Mouse (Mus musculus): ENCODE results near the gene Ccng2. TPM values are rescaled to one million over a fixed set of nuclear protein-coding genes. Genes with fewer than 3 reads are reported as not detected.

Ccng2 gene
- polyA plus RNA-seq, 1 experiment from 2014 or later: 63.3 TPM

- Histone ChIP-seq H3K4me2 (ENCODE audit: low read length) (no peak overlapping the region), H3K4me1 (ENCODE audit: control insufficient read depth, insufficient read depth, low read depth, low read length) (no peaks in the 10 kb centered on the region), H3K36me3 (ENCODE audit: control insufficient read depth, insufficient read depth, low read length) (no peaks in the 10 kb centered on the region), H3K9me3 (ENCODE audit: control insufficient read depth, low read length) (no peaks in the 10 kb centered on the region), H3K4me3 (ENCODE audit: low read length) (no peak overlapping the region), H3K9ac (ENCODE audit: low read depth, low read length) (no peak overlapping the region), H3K27me3 (replicated peaks; ENCODE audit: control insufficient read depth, insufficient read depth, low read length) (no peaks in the 10 kb centered on the region), H3K27ac (ENCODE audit: low read depth, low read length) (no peak overlapping the region)
- WGBS: 94% methylated on average over 2 of the region's 2 CpGs
- no peak for ATAC-seq
These were observed 32.5 kb upstream of the Ccng2 start for GRCm38 (mm10) chr5:93234605-93235004.

- no peak overlapping the region for H3K27ac ChIP-seq (ENCODE audit: low read depth, low read length)
- H3K4me3 ChIP-seq (ENCODE audit: low read length): no peak overlapping the region
- H3K9ac ChIP-seq (ENCODE audit: low read depth, low read length): no peak overlapping the region
- H3K27me3 ChIP-seq (replicated peaks; ENCODE audit: control insufficient read depth, insufficient read depth, low read length): no peaks in the 10 kb centered on the region
- no peak overlapping the region for H3K4me2 ChIP-seq (ENCODE audit: low read length)
- no peaks in the 10 kb centered on the region for H3K9me3 ChIP-seq (ENCODE audit: control insufficient read depth, low read length)
- no peaks in the 10 kb centered on the region for H3K36me3 ChIP-seq (ENCODE audit: control insufficient read depth, insufficient read depth, low read length)
- H3K4me1 ChIP-seq (ENCODE audit: control insufficient read depth, insufficient read depth, low read depth, low read length): no peaks in the 10 kb centered on the region
- peak; percentile 89 for ATAC-seq
- WGBS: 50% methylated on average over 3 of the region's 3 CpGs
These were observed 31.2 kb upstream of the Ccng2 start for GRCm38 (mm10) chr5:93235888-93236287.

- Histone ChIP-seq H3K4me2 (ENCODE audit: low read length) (no peak overlapping the region), H3K36me3 (ENCODE audit: control insufficient read depth, insufficient read depth, low read length) (no peaks in the 10 kb centered on the region), H3K9me3 (ENCODE audit: control insufficient read depth, low read length) (no peaks in the 10 kb centered on the region), H3K4me1 (ENCODE audit: control insufficient read depth, insufficient read depth, low read depth, low read length) (no peaks in the 10 kb centered on the region), H3K27ac (ENCODE audit: low read depth, low read length) (no peak overlapping the region), H3K4me3 (ENCODE audit: low read length) (no peak overlapping the region), H3K27me3 (replicated peaks; ENCODE audit: control insufficient read depth, insufficient read depth, low read length) (no peaks in the 10 kb centered on the region), H3K9ac (ENCODE audit: low read depth, low read length) (no peak overlapping the region)
- 80% methylated on average over 4 of the region's 4 CpGs for WGBS
- no peak for ATAC-seq
These were observed 30.5 kb upstream of the Ccng2 start for GRCm38 (mm10) chr5:93236541-93236940.

GRCm38 (mm10) chr5:93239590-93240544, 27.2 kb upstream of the Ccng2 start:
- no peak overlapping the region for H3K9ac ChIP-seq (ENCODE audit: low read depth, low read length)
- H3K9me3 ChIP-seq (ENCODE audit: control insufficient read depth, low read length): no peaks in the 10 kb centered on the region
- WGBS: 85% methylated on average over 8 of the region's 8 CpGs
- H3K4me3 ChIP-seq (ENCODE audit: low read length): no peak overlapping the region
- H3K4me1 ChIP-seq (ENCODE audit: control insufficient read depth, insufficient read depth, low read depth, low read length): no peaks in the 10 kb centered on the region
- H3K4me2 ChIP-seq (ENCODE audit: low read length): no peak overlapping the region
- H3K27ac ChIP-seq (ENCODE audit: low read depth, low read length): no peak overlapping the region
- H3K27me3 ChIP-seq (replicated peaks; ENCODE audit: control insufficient read depth, insufficient read depth, low read length): no peaks in the 10 kb centered on the region
- ATAC-seq: no peak
- no peaks in the 10 kb centered on the region for H3K36me3 ChIP-seq (ENCODE audit: control insufficient read depth, insufficient read depth, low read length)

GRCm38 (mm10) chr5:93245280-93245679, 21.8 kb upstream of the Ccng2 start:
- no peaks in the 10 kb centered on the region for H3K36me3 ChIP-seq (ENCODE audit: control insufficient read depth, insufficient read depth, low read length)
- no peak overlapping the region for H3K27ac ChIP-seq (ENCODE audit: low read depth, low read length)
- 0 out of 2 replicates have a peak, but pooled peaks have one; percentile 56 for ATAC-seq
- no peak overlapping the region for H3K9ac ChIP-seq (ENCODE audit: low read depth, low read length)
- H3K4me1 ChIP-seq (ENCODE audit: control insufficient read depth, insufficient read depth, low read depth, low read length): no peaks in the 10 kb centered on the region
- H3K9me3 ChIP-seq (ENCODE audit: control insufficient read depth, low read length): no peaks in the 10 kb centered on the region
- H3K4me3 ChIP-seq (ENCODE audit: low read length): no peak overlapping the region
- H3K27me3 ChIP-seq (replicated peaks; ENCODE audit: control insufficient read depth, insufficient read depth, low read length): no peaks in the 10 kb centered on the region
- 42% methylated on average over 2 of the region's 2 CpGs for WGBS
- H3K4me2 ChIP-seq (ENCODE audit: low read length): no peak overlapping the region

GRCm38 (mm10) chr5:93249940-93250578, 17.0 kb upstream of the Ccng2 start:
- 86% methylated on average over 6 of the region's 6 CpGs for WGBS
- Histone ChIP-seq H3K4me1 (ENCODE audit: control insufficient read depth, insufficient read depth, low read depth, low read length) (no peaks in the 10 kb centered on the region), H3K4me3 (ENCODE audit: low read length) (no peak overlapping the region), H3K27ac (ENCODE audit: low read depth, low read length) (no peak overlapping the region), H3K9me3 (ENCODE audit: control insufficient read depth, low read length) (no peaks in the 10 kb centered on the region), H3K36me3 (ENCODE audit: control insufficient read depth, insufficient read depth, low read length) (no peaks in the 10 kb centered on the region), H3K9ac (ENCODE audit: low read depth, low read length) (no peak overlapping the region), H3K4me2 (ENCODE audit: low read length) (no peak overlapping the region), H3K27me3 (replicated peaks; ENCODE audit: control insufficient read depth, insufficient read depth, low read length) (no peaks in the 10 kb centered on the region)
- no peak for ATAC-seq

- Histone ChIP-seq H3K4me3 (ENCODE audit: low read length) (no peak overlapping the region), H3K9ac (ENCODE audit: low read depth, low read length) (no peak overlapping the region), H3K9me3 (ENCODE audit: control insufficient read depth, low read length) (no peaks in the 10 kb centered on the region), H3K4me1 (ENCODE audit: control insufficient read depth, insufficient read depth, low read depth, low read length) (no peaks in the 10 kb centered on the region), H3K27ac (ENCODE audit: low read depth, low read length) (no peak overlapping the region), H3K27me3 (replicated peaks; ENCODE audit: control insufficient read depth, insufficient read depth, low read length) (no peaks in the 10 kb centered on the region), H3K4me2 (ENCODE audit: low read length) (no peak overlapping the region), H3K36me3 (ENCODE audit: control insufficient read depth, insufficient read depth, low read length) (no peaks in the 10 kb centered on the region)
- 87% methylated on average over 12 of the region's 12 CpGs for WGBS
- ATAC-seq: no peak
These were observed 15.9 kb upstream of the Ccng2 start for GRCm38 (mm10) chr5:93251001-93251760.

- Histone ChIP-seq H3K4me3 (ENCODE audit: low read length) (no peak overlapping the region), H3K9ac (ENCODE audit: low read depth, low read length) (no peak overlapping the region), H3K36me3 (ENCODE audit: control insufficient read depth, insufficient read depth, low read length) (no peaks in the 10 kb centered on the region), H3K4me2 (ENCODE audit: low read length) (no peak overlapping the region), H3K27ac (ENCODE audit: low read depth, low read length) (no peak overlapping the region), H3K27me3 (replicated peaks; ENCODE audit: control insufficient read depth, insufficient read depth, low read length) (no peaks in the 10 kb centered on the region), H3K4me1 (ENCODE audit: control insufficient read depth, insufficient read depth, low read depth, low read length) (no peaks in the 10 kb centered on the region), H3K9me3 (ENCODE audit: control insufficient read depth, low read length) (no peaks in the 10 kb centered on the region)
- WGBS: 92% methylated on average over 5 of the region's 5 CpGs
- no peak for ATAC-seq
These were observed 11.2 kb upstream of the Ccng2 start for GRCm38 (mm10) chr5:93255759-93256265.

Measured in hindbrain, embryonic 16.5 days (tissue).